Mouse (Mus musculus): ENCODE measurements around the gene Eral1. TPM values are rescaled to one million over a fixed set of nuclear protein-coding genes. Genes with fewer than 3 reads are reported as not detected.
A peak's percentile ranks its signal among the peaks of the same experiment; 100 is the strongest.

The Eral1 gene
- polyA plus RNA-seq, 2 experiments, result 9.8 to 14.9 TPM

GRCm38 (mm10) chr11:78102958-78103747 is 23.0 kb upstream of the Eral1 start:
- H3K27ac ChIP-seq, result peak overlapping the region; percentile 14; the same call in 1 of the 2 replicates
- no peak overlapping the region for H3K4me2 ChIP-seq (ENCODE audit: low read depth)
- H3K9me3 ChIP-seq (ENCODE audit: control insufficient read depth, low read length), result no peaks in the 10 kb centered on the region
- no peak overlapping the region for H3K4me3 ChIP-seq (ENCODE audit: insufficient read depth in 1 of 2, low read depth in 2 of 2, low read length in 2 of 2)
- peak; percentile 31; the same call in 1 of the 2 replicates for ATAC-seq (ENCODE audit: insufficient read depth)
- peaks cover 3 to 18% of the 10 kb centered on the region in 2 experiments; a peak in 2 of 4 replicates for H3K4me1 ChIP-seq (replicated peaks; ENCODE audit: control insufficient read depth in 2 of 2, insufficient read depth in 2 of 2, low read length in 1 of 2)
- peak; percentile 69 for TF ChIP-seq CTCF (IDR thresholded peaks at IDR 0.05; ENCODE audit: low read depth)
- TF ChIP-seq EP300 (IDR thresholded peaks at IDR 0.05; ENCODE audit: low read depth), result no peak
- 35% methylated on average over 5 of the region's 5 CpGs for WGBS (ENCODE audit: insufficient replicate concordance)
- H3K36me3 ChIP-seq (replicated peaks; ENCODE audit: control insufficient read depth, insufficient read depth, low read depth), result no peaks in the 10 kb centered on the region
- peak in 1 of 3 experiments; percentile 55 for DNase-seq (ENCODE audit: low read depth in 3 of 3, low spot score in 3 of 3)
- peak overlapping the region; percentile 13; the same call in 1 of the 2 replicates for H3K9ac ChIP-seq (replicated peaks)
- H3K27me3 ChIP-seq (ENCODE audit: control insufficient read depth, insufficient read depth, low read length), result no peaks in the 10 kb centered on the region

DNA sequence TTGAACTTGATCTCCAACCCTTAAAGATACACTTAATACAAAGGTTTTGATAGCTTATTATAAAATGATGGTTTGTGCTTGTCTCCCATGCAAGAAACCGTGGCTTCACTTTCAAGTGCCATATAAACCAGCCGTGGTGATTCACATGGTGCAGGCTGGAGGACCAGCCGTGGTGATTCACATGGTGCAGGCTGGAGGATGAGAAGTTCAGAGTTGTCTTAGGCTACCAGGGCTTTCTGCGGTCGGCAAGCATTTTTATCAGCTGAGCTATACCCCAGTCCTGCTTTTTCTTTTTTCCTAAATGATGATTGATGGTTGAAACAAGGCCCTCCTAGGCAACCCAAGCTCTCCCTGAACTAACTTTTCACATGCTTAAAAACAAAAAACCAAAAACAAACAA is 22.0 kb upstream of the Eral1 start:
- H3K36me3 ChIP-seq (replicated peaks; ENCODE audit: control insufficient read depth, insufficient read depth, low read depth), result no peaks in the 10 kb centered on the region
- H3K27ac ChIP-seq, result no peak overlapping the region
- H3K9ac ChIP-seq (replicated peaks), result no peak overlapping the region
- no peak overlapping the region for H3K4me2 ChIP-seq (ENCODE audit: low read depth)
- TF ChIP-seq EP300 (IDR thresholded peaks at IDR 0.05; ENCODE audit: low read depth) (no peak), CTCF (IDR thresholded peaks at IDR 0.05; ENCODE audit: low read depth) (no peak)
- ATAC-seq (ENCODE audit: insufficient read depth), result no peak
- H3K4me1 ChIP-seq (replicated peaks; ENCODE audit: control insufficient read depth in 2 of 2, insufficient read depth in 2 of 2, low read length in 1 of 2), result peaks cover 3 to 20% of the 10 kb centered on the region in 2 experiments; a peak in 2 of 4 replicates
- no peaks in the 10 kb centered on the region for H3K9me3 ChIP-seq (ENCODE audit: control insufficient read depth, low read length)
- H3K4me3 ChIP-seq (ENCODE audit: insufficient read depth in 1 of 2, low read depth in 2 of 2, low read length in 2 of 2), result no peak overlapping the region
- DNase-seq (ENCODE audit: low read depth in 3 of 3, low spot score in 3 of 3), result no peak
- H3K27me3 ChIP-seq (ENCODE audit: control insufficient read depth, insufficient read depth, low read length), result no peaks in the 10 kb centered on the region
- 51% methylated on average over 5 of the region's 5 CpGs for WGBS (ENCODE audit: insufficient replicate concordance)

DNA sequence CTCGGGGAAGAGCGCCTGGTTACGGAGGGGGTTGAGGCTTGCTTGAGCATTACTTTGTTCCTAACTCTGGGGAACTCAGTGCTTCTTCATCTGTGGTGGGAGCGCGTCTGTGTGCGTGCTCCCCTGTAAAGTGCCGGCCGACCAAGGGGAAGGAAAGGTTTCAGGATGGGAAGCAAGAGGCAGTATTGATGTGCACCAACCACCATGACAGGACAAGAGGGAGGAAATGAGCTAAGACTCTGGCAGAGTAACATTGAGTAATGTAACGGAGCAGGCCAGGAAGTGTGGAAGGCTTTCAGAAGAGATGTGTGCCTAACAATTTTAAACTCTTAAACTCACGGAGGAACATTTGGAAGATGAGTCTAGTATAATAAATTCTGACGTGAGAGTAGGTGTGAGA is 20.6 kb upstream of the Eral1 start:
- 63% methylated on average over 11 of the region's 11 CpGs for whole genome bisulfite sequencing (ENCODE audit: insufficient replicate concordance)
- Histone ChIP-seq H3K36me3 (replicated peaks; ENCODE audit: control insufficient read depth, insufficient read depth, low read depth) (no peaks in the 10 kb centered on the region), H3K9me3 (ENCODE audit: control insufficient read depth, low read length) (no peaks in the 10 kb centered on the region), H3K4me1 (replicated peaks; ENCODE audit: control insufficient read depth in 2 of 2, insufficient read depth in 2 of 2, low read length in 1 of 2) (peaks cover 3 to 24% of the 10 kb centered on the region in 2 experiments; a peak in 2 of 4 replicates), H3K4me2 (ENCODE audit: low read depth) (no peak overlapping the region), H3K27me3 (ENCODE audit: control insufficient read depth, insufficient read depth, low read length) (no peaks in the 10 kb centered on the region), H3K9ac (replicated peaks) (no peak overlapping the region; the same call in 1 of the 2 replicates), H3K4me3 (ENCODE audit: insufficient read depth in 1 of 2, low read depth in 2 of 2, low read length in 2 of 2) (no peak overlapping the region), H3K27ac (no peak overlapping the region)
- ATAC-seq (ENCODE audit: insufficient read depth), result no peak
- no peak for DNase-seq (ENCODE audit: low read depth in 3 of 3, low spot score in 3 of 3)
- TF ChIP-seq CTCF (IDR thresholded peaks at IDR 0.05; ENCODE audit: low read depth) (no peak), EP300 (IDR thresholded peaks at IDR 0.05; ENCODE audit: low read depth) (no peak)

- no peak overlapping the region for H3K27ac ChIP-seq
- peaks cover 0 to 20% of the 10 kb centered on the region in 2 experiments; a peak in 2 of 4 replicates for H3K4me1 ChIP-seq (replicated peaks; ENCODE audit: control insufficient read depth in 2 of 2, insufficient read depth in 2 of 2, low read length in 1 of 2)
- H3K9me3 ChIP-seq (ENCODE audit: control insufficient read depth, low read length), result no peaks in the 10 kb centered on the region
- 0 out of 2 replicates have a peak overlapping the region, but pooled peaks have one; percentile 23 for H3K9ac ChIP-seq (replicated peaks)
- TF ChIP-seq CTCF (IDR thresholded peaks at IDR 0.05; ENCODE audit: low read depth), result no peak
- TF ChIP-seq EP300 (IDR thresholded peaks at IDR 0.05; ENCODE audit: low read depth), result no peak
- 28% methylated on average over 3 of the region's 3 CpGs for WGBS (ENCODE audit: insufficient replicate concordance)
- H3K27me3 ChIP-seq (ENCODE audit: control insufficient read depth, insufficient read depth, low read length), result no peaks in the 10 kb centered on the region
- no peaks in the 10 kb centered on the region for H3K36me3 ChIP-seq (replicated peaks; ENCODE audit: control insufficient read depth, insufficient read depth, low read depth)
- no peak overlapping the region for H3K4me3 ChIP-seq (ENCODE audit: insufficient read depth in 1 of 2, low read depth in 2 of 2, low read length in 2 of 2)
- H3K4me2 ChIP-seq (ENCODE audit: low read depth), result no peak overlapping the region
- ATAC-seq (ENCODE audit: insufficient read depth) (no peak), DNase-seq (ENCODE audit: low read depth in 3 of 3, low spot score in 3 of 3) (no peak)
These were observed 16.9 kb upstream of the Eral1 start for GRCm38 (mm10) chr11:78097077-78097476.

GRCm38 (mm10) chr11:78095144-78095516 is 14.9 kb upstream of the Eral1 start:
- Histone ChIP-seq H3K9ac (replicated peaks) (peak overlapping the region; percentile 23), H3K4me3 (ENCODE audit: insufficient read depth in 1 of 2, low read depth in 2 of 2, low read length in 2 of 2) (peak overlapping the region; percentile 56 to 93), H3K36me3 (replicated peaks; ENCODE audit: control insufficient read depth, insufficient read depth, low read depth) (no peaks in the 10 kb centered on the region), H3K4me2 (ENCODE audit: low read depth) (peak overlapping the region; percentile 75), H3K27ac (no peak overlapping the region), H3K9me3 (ENCODE audit: control insufficient read depth, low read length) (no peaks in the 10 kb centered on the region), H3K27me3 (ENCODE audit: control insufficient read depth, insufficient read depth, low read length) (no peaks in the 10 kb centered on the region), H3K4me1 (replicated peaks; ENCODE audit: control insufficient read depth in 2 of 2, insufficient read depth in 2 of 2, low read length in 1 of 2) (peaks cover 0 to 14% of the 10 kb centered on the region in 2 experiments; a peak in 2 of 4 replicates)
- TF ChIP-seq CTCF (IDR thresholded peaks at IDR 0.05; ENCODE audit: low read depth) (no peak), EP300 (IDR thresholded peaks at IDR 0.05; ENCODE audit: low read depth) (no peak)
- ATAC-seq (ENCODE audit: insufficient read depth) (no peak), DNase-seq (ENCODE audit: low read depth in 3 of 3, low spot score in 3 of 3) (no peak)
- WGBS (ENCODE audit: insufficient replicate concordance), result 28% methylated on average over 5 of the region's 5 CpGs
